Mouse (Mus musculus) MEL (cell line): ENCODE results near the gene Ell.

Source experiments
- CTCF ChIP-seq, 3 experiments: IDR thresholded peaks in 2 of 3; conservative IDR thresholded peaks in 1 of 3; 2 replicates each; pipeline ENCODE4 v1.5.1; 2011 to 2012; ENCODE audit warnings: low read length in 3 of 3, low read depth in 2 of 3, mild to moderate bottlenecking in 2 of 3, improper control_type of control experiment in 1 of 3, inconsistent platforms in 1 of 3, mixed read lengths in 1 of 3, moderate library complexity in 1 of 3; ENCODE audit not compliant: control insufficient read depth in 1 of 3, insufficient read depth in 1 of 3, poor library complexity in 1 of 3, severe bottlenecking in 1 of 3
- E2F4 ChIP-seq: IDR thresholded peaks from 2 replicates; pipeline ENCODE4 v1.6.1; 2011; ENCODE audit warnings: low read depth, low read length, improper control_type of control experiment, borderline replicate concordance
- GABPA ChIP-seq: IDR thresholded peaks from 2 replicates; pipeline ENCODE4 v1.6.1; 2012; ENCODE audit warnings: low read depth, mild to moderate bottlenecking, inconsistent platforms, low read length, improper control_type of control experiment, moderate library complexity
- MAX ChIP-seq: IDR thresholded peaks from 2 replicates; pipeline ENCODE4 v1.6.1; 2011; ENCODE audit warnings: low read length, improper control_type of control experiment
- MAZ ChIP-seq: IDR thresholded peaks from 2 replicates; pipeline ENCODE4 v1.6.1; 2012; ENCODE audit warnings: low read depth, mild to moderate bottlenecking, inconsistent platforms, low read length, improper control_type of control experiment
- NELFE ChIP-seq: IDR thresholded peaks from 2 replicates; pipeline ENCODE4 v1.6.1; 2011; ENCODE audit warnings: low read depth, low read length, improper control_type of control experiment
- POLR2A ChIP-seq, 2 experiments: IDR thresholded peaks; 2 replicates each; pipeline ENCODE4 v1.6.1; 2011 to 2012; ENCODE audit warnings: low read length in 2 of 2, mild to moderate bottlenecking in 2 of 2, control low read depth in 1 of 2, improper control_type of control experiment in 1 of 2, low read depth in 1 of 2, moderate library complexity in 1 of 2; ENCODE audit not compliant: control insufficient read depth in 1 of 2, insufficient read depth in 1 of 2, poor library complexity in 1 of 2
- TAL1 ChIP-seq: IDR thresholded peaks from 2 replicates; pipeline ENCODE4 v1.6.1; 2012; ENCODE audit warnings: mild to moderate bottlenecking, inconsistent platforms, low read length, moderate library complexity, mixed read lengths
- TBP ChIP-seq: IDR thresholded peaks from 2 replicates; pipeline ENCODE4 v1.8.0; 2011; ENCODE audit warnings: low read depth, low read length, improper control_type of control experiment
- ZNF384 ChIP-seq: IDR thresholded peaks from 2 replicates; pipeline ENCODE4 v1.6.1; 2012; ENCODE audit warnings: low read depth, mild to moderate bottlenecking, inconsistent platforms, low read length, improper control_type of control experiment

GRCm38 (mm10) chr8:70564696-70565235 is 25.5 kb downstream of the Ell start:
- TF ChIP-seq TBP = no peak
- TF ChIP-seq GABPA = no peak
- TF ChIP-seq ZNF384 = no peak
- TF ChIP-seq NELFE = no peak
- TF ChIP-seq TAL1 = no peak
- no peak for TF ChIP-seq E2F4
- TF ChIP-seq MAX = no peak
- TF ChIP-seq POLR2A (IDR thresholded peaks at IDR 0.05; ENCODE audit: control insufficient read depth in 1 of 2, insufficient read depth in 1 of 2, low read depth in 1 of 2, low read length in 2 of 2, poor library complexity in 1 of 2) = no peak
- no peak for TF ChIP-seq CTCF (IDR thresholded peaks at IDR 0.05 in 2 of 3, conservative IDR thresholded peaks at IDR 0.05 in 1 of 3; ENCODE audit: control insufficient read depth in 1 of 3, insufficient read depth in 1 of 3, low read depth in 2 of 3, low read length in 3 of 3, poor library complexity in 1 of 3, severe bottlenecking in 1 of 3)
- no peak for TF ChIP-seq MAZ
